Comparison of ENCODE assay signal across 8 mouse cellular contexts in the genomic region with DNA sequence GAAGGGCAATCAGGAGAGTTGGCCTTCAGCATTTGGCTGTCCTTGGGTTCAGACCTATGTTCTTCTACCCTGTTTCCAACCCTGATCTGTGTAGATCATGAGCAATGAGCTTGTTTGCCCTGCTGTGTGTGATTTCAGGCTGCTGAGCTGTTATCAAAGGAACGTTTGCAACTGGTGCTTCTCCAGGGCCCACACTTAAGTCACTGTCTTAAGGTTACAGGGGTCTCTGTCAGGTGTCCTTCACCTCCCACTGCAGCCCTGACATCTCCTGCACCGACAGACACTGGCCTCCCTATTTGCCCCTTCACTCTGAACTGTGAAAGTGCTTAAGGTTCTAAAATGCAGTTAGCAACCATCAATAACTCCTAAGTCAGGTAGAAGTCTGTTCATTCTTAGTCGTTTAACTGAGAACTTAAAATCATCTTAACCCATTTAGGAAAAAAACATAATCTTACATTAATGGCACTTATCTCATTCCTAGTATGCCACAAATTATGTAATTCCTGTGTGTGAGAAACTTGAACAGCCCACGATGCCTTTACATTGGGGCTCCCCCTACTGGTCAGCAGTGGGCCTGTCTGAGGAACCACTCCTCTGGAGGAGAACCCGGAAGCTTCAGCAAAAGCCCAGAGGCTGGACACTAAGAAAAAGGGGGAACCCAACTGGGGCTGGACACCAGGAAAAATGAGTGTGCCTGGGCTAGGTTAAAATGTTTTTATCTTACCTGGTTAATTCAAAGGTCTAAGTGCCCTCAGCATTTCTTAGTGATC.
A peak's percentile ranks its signal among the peaks of the same experiment; 100 is the strongest.
DNase-seq lines count a peak whose midpoint lies in the region; TF ChIP-seq lines count a peak whose summit lies in the region.

No protein-coding gene starts in this region.

- no peaks in the 10 kb centered on the region for H3K79me2 ChIP-seq in liver, adult 2 months (ENCODE audit: control insufficient read depth, insufficient read depth, low read length)

- no peaks in the 10 kb centered on the region for H3K36me3 ChIP-seq in liver, adult 2 months (ENCODE audit: control insufficient read depth, insufficient read depth, low read length)
- no peaks in the 10 kb centered on the region for H3K36me3 ChIP-seq in thymus, adult 2 months (ENCODE audit: control insufficient read depth, insufficient read depth, low read length)

- peak; percentile 90 for TF ChIP-seq CTCF in gastrocnemius, adult 2 months (IDR thresholded peaks at IDR 0.05)
- peak; percentile 90 for TF ChIP-seq CTCF in liver, adult 2 months (IDR thresholded peaks at IDR 0.05; ENCODE audit: low read depth, low read length)
- peak; percentile 70 for TF ChIP-seq CTCF in olfactory bulb, adult 2 months (IDR thresholded peaks at IDR 0.05; ENCODE audit: insufficient read depth, low read depth, low read length)
- TF ChIP-seq CTCF in thymus, adult 2 months (IDR thresholded peaks at IDR 0.05; ENCODE audit: borderline replicate concordance, control insufficient read depth, extremely low read depth, insufficient read depth, low read length, poor library complexity) = no peak

- peak; percentile 66 for DNase-seq in 416B (ENCODE audit: low read depth)
- peak; percentile 40 for DNase-seq in T-cell, adult 2 months (ENCODE audit: low spot score)
- DNase-seq in cerebellum, postnatal 14 days = peak; percentile 87 to 91
- DNase-seq in gastrocnemius, adult 2 months = peak; percentile 81
- DNase-seq in kidney, adult 9 months = peak; percentile 83
- peak; percentile 49 for DNase-seq in liver, adult 2 months (ENCODE audit: extremely low read depth, low read depth, low spot score)
- peak; percentile 73 for DNase-seq in thymus, adult 2 months

- no peak overlapping the region for H3K27ac ChIP-seq in gastrocnemius, adult 2 months
- no peak overlapping the region for H3K27ac ChIP-seq in liver, adult 2 months (replicated peaks; ENCODE audit: insufficient read depth, low read depth, low read length)
- H3K27ac ChIP-seq in olfactory bulb, adult 2 months (ENCODE audit: insufficient read depth, low read depth, low read length) = no peak overlapping the region
- H3K27ac ChIP-seq in thymus, adult 2 months (ENCODE audit: control insufficient read depth, insufficient read depth, low read length) = no peak overlapping the region

- H3K9ac ChIP-seq in liver, adult 2 months (ENCODE audit: low read depth, low read length) = no peak overlapping the region

- H3K4me1 ChIP-seq in liver, adult 2 months (ENCODE audit: control insufficient read depth, insufficient read depth, low read length) = no peaks in the 10 kb centered on the region
- H3K4me1 ChIP-seq in olfactory bulb, adult 2 months (ENCODE audit: control insufficient read depth, insufficient read depth, low read length) = no peaks in the 10 kb centered on the region
- H3K4me1 ChIP-seq in thymus, adult 2 months (replicated peaks; ENCODE audit: control insufficient read depth, insufficient read depth, low read length) = no peaks in the 10 kb centered on the region

- no peak overlapping the region for H3K4me3 ChIP-seq in gastrocnemius, adult 2 months
- no peak overlapping the region for H3K4me3 ChIP-seq in liver, adult 2 months (ENCODE audit: insufficient read depth, low read depth, low read length)
- H3K4me3 ChIP-seq in olfactory bulb, adult 2 months (ENCODE audit: insufficient read depth, low read depth, low read length) = no peak overlapping the region
- no peak overlapping the region for H3K4me3 ChIP-seq in thymus, adult 2 months (ENCODE audit: control insufficient read depth, insufficient read depth, low read length)

- 17% methylated on average over 5 of the region's 5 CpGs for WGBS in liver, adult 2 months
- WGBS in olfactory bulb, adult 2 months = 19% methylated on average over 5 of the region's 5 CpGs
- 28% methylated on average over 5 of the region's 5 CpGs for WGBS in thymus, adult 2 months

- H3K27me3 ChIP-seq in liver, adult 2 months (ENCODE audit: control insufficient read depth, insufficient read depth, low read length) = peaks cover 2% of the 10 kb centered on the region; the same call in 1 of the 2 replicates
- H3K27me3 ChIP-seq in thymus, adult 2 months (ENCODE audit: control insufficient read depth, insufficient read depth, low read length) = no peaks in the 10 kb centered on the region

- no peak for TF ChIP-seq POLR2A in liver, adult 2 months (IDR thresholded peaks at IDR 0.05; ENCODE audit: extremely low read depth, insufficient read depth, low read length)
- no peak for TF ChIP-seq POLR2A in olfactory bulb, adult 2 months (IDR thresholded peaks at IDR 0.05; ENCODE audit: insufficient read depth, low read depth, low read length)
- no peak for TF ChIP-seq POLR2A in thymus, adult 2 months (IDR thresholded peaks at IDR 0.05; ENCODE audit: control insufficient read depth, extremely low read depth, insufficient read depth, low read length, poor library complexity)

- intact Hi-C loops in gastrocnemius, adult 2 months (cut with DNase I) = loop anchor here (5.0 to 10.0 kb wide), 4 partner anchors 254 to 1314 kb away; partner anchors contain the start of gene Hs3st3b1
